Mouse (Mus musculus) gastrocnemius, postnatal 4 days (tissue): Measurements from ENCODE around the gene Klhl23. TPM values are rescaled to one million over a fixed set of nuclear protein-coding genes. Genes with fewer than 3 reads are reported as not detected.
A peak's percentile ranks its signal among the peaks of the same experiment; 100 is the strongest.

Experiments
- DNase-seq, 2 experiments: peaks; one replicate each; pipeline ENCODE4 v3.0.0; 2021 to 2022; ENCODE audit warnings: low spot score in 2 of 2, mixed read lengths in 2 of 2
- total RNA-seq, 2 experiments: library from RNA; stranded (reverse); gene quantifications; 2 replicates each; pipeline ENCODE4 v1.2.3; 2021

Klhl23 gene
- total RNA-seq, 2 experiments from 2014 or later = 27.1 to 30.4 TPM

DNA sequence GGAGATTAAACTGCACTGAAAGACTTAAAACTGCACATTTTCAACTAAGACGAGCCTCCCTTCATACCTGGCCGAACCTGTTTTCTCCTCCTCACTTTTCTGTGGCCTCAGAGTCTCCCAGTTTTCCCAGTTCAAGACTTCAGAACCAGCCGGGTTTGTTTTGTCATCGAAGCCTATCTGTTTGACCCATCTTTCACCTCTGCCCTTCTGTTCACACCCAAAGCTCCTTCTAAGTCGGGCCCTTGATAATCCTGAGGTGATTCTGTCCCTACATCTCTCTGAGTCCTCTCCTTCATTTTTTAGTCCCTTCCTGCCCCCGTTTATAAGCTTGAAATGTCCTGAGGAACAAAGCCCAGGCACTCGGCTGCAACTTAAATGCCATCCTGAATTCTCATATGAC is 6.3 kb downstream of the Klhl23 start:
- no peak for DNase-seq

DNA sequence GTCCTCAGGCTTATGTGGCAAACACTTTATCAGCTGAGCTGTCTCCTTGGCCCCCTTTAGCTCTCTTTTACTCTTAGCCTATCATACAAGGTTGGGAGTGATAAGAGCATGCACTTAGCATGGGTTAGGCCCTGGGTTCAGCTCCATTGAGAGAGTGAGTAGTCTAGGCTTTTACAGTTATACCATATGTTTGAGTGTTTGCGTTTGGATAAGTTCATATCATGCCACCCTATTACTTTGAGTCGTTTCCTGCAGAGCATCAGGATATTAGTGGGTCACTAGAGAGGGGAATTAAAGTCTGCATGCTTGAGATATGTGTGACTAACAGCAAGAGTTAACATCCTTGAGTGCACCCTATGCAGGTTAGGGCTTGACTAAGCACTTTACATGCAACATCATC is 7.9 kb downstream of the Klhl23 start:
- no peak for DNase-seq

DNA sequence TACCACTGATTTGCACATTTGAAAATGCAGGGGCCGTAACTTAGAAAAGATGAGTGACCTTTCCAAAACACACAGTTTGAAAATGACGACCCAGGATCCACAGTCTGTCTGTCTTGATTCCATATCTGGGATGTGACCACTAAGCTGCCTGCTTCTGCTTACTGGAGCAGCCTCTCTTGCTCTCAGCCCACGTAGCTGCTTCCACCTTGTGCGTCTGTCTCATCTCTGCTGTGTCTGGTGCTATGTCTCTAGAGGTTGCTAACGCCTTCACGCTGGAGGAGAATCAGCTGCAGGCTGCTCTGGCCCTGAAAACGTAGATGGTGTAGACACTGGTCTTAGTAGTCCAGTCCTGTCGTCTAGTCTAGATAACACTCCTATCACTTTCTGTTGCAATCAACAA is 8.4 kb downstream of the Klhl23 start:
- no peak for DNase-seq

DNA sequence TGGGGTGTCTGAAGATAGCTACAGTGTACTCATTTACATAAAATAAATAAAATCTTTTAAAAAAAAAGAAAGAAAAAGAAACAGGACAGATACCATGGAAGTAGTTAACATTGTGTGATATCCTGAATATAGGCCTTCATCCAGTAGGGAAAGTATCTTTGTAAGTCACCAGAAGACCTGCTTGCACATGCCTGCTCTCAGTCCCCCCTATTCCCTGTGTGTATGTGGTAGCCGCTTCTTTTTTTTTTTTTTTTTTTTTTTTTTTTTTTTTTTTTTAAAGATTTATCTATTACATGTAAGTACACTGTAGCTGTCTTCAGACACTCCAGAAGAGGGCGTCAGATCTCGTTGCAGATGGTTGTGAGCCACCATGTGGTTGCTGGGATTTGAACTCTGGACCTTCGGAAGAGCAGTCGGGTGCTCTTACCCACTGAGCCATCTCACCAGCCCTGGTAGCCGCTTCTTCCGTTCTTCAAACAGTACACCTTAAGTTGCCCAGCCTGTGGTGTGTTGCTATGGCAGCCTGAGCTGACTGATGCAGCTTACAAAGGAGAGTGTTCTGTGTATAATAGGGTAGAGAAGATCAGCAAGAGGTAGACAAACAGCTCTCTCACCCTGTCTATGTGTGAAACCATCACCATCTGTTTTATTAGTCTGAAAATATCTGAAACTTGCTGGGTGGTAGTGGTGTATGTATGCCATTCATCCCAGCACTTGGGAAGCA is 15.7 kb downstream of the Klhl23 start:
- no peak for DNase-seq

DNA sequence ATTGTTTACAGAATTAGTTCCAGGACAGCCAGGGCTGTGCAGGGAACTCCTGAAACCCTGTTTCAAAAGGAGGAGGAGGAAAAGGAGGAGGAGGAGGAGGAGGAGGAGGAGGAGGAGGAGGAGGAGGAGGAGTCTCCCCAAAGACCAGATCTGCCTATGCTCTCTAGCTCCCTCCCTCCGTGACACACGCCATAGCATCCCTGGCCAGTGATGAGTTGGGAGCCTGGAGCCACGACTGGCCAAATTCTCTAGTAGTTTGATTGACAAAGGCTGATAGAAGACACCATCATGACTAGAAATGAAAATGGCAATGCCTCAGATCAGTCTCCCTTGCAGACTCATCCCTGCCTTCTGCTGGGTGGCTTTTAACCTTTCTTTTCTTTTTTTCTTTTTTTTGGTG is 16.3 kb downstream of the Klhl23 start:
- no peak for DNase-seq

DNA sequence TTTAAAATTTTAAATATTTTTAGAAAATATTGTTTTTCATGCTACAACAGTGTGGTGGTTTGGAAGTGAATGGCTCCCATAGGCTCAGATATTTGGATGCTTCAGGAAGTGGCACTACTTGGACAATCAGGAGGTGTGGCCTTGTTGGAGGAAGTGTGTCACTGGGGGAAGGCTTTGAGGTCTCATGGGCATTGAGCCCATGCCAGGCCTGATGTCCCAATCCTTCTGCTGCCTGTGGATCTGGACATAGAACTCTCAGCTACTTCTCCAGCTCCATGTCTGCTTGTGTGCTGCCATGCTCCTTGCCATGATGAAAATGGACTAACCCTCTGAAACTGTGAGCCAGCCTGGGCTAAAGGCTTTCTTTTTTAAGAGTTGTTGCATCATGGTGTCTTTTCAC is 17.0 kb downstream of the Klhl23 start:
- DNase-seq = no peak

DNA sequence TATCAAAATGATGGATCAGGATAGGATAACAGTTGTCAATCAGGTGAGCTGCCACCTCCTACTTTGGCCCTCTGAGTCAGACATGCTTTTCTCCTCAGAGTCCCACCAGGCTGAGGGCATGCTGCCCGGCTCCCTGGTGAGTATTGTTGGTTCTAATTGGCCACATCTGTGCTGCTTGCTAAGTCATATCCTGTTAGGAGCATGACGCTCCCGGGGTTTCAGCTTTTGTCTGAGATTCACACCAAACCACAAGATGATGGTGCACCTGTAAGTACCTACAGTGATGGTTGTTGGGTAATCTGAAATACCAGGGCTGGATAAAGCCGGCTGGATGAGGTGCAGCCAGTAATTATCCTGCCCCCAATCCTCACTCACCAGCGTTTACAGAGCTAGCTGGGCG is 18.5 kb downstream of the Klhl23 start:
- DNase-seq = no peak

DNA sequence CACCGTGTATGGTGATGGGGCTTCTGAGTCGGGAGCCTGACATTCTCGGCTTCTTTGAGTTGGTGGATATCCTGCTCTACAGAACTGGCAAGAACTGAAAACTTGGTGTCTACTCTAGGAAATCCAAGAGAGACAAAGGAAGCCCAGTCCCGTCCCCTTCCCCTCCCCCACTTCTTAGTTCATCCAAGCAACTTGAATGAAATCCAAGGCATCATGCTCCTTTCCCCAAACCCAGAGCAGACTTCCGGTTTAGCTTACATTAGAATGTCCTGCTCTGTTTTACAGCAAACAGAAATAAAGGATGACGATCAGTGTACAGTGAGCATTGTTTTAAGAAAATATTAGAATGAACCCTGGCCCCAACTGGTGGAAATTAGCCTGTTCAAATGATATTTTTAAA is 27.5 kb downstream of the Klhl23 start:
- no peak for DNase-seq

DNA sequence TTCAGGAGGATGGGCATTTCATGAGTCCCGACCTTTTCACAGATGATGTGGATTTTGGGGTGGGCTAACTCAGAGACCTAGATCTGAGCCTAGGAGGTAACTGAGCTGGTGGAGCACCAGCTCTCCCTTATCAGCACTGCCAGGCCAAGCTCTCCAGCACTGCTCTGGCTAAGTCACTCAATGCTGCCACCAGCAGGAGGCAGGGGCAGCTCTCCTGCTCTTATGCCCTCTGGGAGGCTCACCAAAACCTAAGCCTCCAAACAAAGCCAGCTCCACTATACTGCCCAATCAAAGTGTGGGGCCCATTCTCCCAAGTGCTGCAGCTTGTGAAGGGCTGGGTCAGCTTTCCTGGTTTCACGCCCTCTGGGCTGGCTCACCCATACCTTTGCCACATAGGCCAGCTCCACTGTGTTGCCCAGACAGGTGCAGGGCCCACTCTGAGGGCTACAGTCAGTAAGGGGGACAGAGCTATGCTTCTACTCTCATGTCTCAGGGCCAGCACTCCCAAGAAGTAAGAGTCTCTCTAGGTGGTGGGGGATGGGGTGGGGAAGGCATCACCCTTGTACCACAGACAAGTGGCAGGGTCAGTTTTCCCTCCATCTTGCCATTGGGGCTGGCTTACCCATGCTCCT is 29.8 kb downstream of the Klhl23 start:
- DNase-seq = no peak

DNA sequence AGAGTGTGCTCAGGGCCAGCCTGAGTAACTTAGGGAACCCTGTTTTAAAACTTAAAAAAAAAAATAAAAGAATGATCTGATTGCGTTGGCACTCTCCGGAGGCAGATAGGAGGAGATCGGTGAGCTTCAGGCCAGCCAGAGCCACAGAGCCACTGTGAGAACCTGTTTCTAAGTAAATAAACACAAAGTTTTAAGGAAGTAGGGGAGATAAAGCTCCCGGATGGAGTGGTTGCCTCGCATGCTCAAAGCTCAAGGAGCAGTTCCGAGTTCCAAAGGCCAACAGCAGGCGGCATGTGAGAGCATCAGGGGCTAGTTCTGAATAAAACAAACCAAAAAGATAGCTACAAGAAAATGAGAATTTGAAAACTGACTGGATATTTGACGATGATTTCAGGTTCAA is 34.6 kb downstream of the Klhl23 start:
- DNase-seq = no peak

DNA sequence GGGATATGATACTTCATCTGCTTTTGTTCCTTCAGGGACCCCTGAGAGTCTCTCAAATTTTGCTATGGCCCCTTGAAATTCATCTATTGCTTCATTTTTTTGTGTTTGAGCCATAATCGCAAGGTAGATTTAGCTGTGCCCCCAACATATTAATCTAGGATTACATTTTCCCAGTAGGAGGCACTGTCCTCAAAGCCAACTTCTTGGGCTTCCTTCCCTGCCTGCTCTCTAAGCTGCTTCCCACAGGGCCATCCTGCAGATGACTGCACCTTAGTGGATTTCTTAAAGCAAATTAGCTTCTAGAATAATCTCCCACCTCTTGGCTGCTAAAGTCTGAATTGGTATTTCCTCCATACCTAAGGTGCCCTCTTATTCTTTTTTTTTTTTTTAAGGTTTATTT is 36.1 kb downstream of the Klhl23 start:
- no peak for DNase-seq

DNA sequence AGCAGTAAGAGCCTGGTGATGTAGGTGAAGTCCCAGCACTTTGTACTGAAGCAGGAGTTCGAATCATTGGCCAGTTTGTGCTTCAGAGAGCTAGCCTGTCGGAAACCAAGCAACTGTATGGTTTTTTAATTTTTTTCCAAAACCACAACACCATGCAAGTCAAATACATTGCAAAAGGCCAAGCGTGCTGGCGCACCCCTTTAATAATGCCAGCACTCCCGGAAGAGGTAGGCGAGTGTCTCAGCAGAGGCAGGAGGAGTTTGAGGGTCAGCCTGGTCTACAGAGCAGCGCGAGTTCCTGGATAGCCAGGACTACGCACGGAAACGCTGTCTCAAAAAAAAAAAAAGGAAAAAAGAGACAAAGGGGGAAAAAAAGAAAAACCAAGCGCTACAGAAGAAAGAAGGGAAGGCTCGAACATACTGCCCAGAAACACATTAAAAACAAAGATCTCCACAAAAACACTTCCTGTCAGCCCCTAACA is 39.3 kb downstream of the Klhl23 start:
- no peak for DNase-seq

DNA sequence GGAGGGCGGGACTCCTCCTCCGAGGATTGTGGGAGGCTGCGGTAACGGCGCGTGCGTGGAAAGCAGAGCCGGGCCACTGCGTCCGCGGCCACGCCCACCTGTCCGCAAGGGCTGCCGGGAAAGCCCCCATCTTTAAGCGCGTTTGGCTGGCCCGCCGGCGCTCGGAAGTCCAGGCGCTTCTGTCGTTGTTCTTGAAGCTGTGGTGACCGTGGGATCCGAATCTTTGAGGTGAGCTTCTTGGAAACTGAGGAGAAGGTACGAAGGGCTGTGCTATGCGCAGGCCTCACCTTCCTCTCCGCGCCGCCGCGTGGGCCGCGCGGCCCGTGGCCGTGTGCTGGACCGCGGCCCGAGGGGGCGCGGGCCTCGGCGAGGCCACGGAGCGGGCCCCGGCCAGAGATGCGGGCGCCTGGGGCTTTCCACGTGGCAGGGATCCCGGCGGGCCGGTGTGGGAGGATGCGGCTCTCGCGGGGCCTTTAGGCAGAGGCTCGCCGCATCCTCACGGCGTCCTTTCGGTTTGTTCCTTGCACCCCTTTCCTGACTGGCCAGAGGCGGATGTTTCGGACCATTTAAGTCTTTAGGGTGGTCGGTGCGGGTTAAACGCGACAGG is 39.8 kb downstream of the Klhl23 start, which contains the start of gene Ssb:
TSS of gene Ssb (plus strand) at position 78 of the 607 bp plus-strand sequence.
- peak; percentile 90 to 93 for DNase-seq

DNA sequence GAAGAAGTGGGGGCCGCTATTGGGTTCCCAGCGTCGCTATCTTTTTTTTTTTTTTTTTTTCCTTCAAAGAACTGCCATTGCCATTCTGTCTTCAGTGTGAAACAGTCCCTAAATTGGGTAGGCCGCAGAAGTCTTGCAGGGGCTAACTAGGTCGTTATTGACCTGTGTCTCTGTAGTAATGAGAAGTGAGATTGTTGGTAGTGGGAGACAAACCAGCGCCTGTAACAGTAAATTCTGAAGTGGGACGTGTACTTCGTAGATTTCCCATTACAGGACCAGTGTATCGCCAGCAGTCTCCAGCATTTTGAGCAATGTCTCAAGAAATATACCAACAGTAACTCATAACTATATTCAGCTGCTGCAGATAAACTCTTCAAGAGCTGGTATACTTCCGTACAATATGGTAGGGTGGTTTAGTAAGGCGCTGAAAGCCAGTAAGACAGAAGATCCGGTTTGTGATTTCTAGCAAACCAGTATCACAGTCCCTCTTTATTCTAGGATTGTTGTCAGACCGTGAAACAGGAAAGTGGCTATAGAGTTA is 40.4 kb downstream of the Klhl23 start:
- no peak for DNase-seq

DNA sequence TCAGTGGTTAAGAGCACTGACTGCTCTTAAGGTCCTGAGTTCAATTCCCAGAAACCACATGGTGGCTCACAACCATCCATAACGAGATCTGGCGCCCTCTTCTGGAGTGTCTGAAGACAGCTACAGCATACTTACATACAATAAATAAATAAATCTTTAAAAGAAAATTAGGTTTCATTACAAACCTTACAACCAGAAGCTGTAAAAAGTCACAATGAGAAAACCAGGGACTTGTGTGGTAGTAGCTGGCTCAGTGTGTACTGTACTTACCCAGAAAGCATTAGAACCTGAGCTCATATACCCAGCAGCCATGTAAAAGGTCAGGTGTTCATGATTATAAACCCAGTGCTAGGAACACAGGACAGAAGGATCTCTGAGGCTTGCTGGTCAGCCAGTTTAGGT is 62.2 kb downstream of the Klhl23 start:
- no peak for DNase-seq

DNA sequence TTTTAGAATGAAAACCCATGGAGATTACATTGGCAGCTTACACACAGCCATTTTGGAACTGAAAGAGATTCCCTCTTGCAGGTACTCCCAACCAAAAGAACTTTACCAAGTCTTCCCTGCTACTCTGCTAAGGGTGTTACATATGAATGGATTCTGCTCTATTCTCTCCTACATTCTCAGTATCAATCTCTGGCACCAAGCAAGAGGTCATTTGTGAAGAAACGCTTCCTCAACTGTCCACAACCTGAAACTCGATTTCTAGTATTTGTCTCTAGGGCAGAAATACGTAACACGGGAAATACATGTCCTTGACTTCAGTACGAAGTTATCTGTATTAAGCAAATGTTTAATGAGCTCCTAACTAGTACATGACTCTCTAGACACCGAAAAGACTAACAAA is 62.8 kb downstream of the Klhl23 start:
- DNase-seq = no peak

DNA sequence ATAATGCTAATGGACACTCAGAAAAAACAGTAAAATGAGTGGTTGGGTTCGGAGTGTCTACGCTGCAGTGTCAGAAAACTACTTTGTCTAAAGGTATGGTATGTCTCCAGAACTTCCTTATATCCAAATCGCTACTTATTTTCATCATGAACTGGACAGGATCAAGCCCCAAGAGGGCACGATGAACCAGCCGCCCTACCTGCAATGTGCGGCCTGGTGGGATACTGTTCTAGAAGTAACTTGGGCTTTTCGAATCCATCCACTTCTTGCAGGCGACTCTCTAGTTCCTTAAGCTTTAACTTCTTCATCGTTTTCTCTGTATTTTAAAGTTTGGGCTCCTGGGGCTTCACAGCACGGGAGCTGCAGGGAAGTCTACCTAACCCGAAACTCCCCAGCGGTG is 63.3 kb downstream of the Klhl23 start:
- DNase-seq = no peak

DNA sequence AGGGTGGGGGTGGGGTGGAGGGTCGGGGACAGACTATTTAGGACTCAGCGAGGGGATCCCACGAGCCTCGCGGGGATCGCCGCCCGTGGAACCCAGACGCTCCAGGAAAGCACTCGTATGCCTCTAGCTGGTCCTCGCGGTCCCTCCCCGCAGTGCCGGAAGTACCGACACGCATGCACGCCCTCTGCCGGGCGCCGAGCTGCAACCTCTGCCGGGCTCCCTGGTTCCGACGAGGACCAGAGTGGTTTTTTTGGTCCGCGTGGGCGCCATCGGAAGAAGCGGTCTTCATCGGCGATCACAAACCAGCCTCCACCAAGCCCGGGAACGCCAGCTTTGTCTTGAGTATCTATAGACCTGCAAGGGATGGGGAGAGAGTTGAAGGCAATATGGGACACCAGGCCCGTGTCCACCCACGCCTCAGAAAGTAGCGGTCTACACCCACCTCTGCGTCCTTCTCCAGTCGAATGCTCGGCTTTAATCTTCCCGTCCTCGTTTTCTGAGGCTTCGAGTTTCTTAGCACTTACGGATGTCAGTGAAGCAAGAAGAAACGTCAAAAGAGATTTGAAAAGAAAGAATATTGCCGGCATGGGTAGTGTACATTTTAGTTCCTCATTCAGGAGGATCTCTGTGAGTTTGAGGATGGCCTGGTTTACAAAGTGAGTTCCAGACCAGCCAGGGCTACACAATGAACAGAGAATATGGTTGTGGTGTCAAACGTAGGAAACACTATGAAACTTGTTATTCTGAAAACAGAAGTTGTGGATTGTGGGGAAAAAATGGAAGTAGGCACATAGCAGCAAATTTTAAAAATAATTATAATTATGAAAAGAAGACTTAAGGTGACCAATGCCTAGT is 63.9 kb downstream of the Klhl23 start, which contains the start of gene Mettl5:
TSS of gene Mettl5 (minus strand) at position 165 of the 855 bp plus-strand sequence.
- DNase-seq = peak; percentile 82 to 90
